Mouse (Mus musculus) liver, adult 2 months (tissue): Measurements from ENCODE around the gene Sorbs1.

Experiments
- CTCF ChIP-seq: fragments of 200-500 bp; IDR thresholded peaks from 2 replicates; pipeline ENCODE4 v1.5.1; 2011; ENCODE audit warnings: low read depth, low read length, control low read depth
- POLR2A ChIP-seq: fragments of 200-500 bp; IDR thresholded peaks from 2 replicates; pipeline ENCODE4 v1.6.1; 2011; ENCODE audit warnings: low read length, control low read depth; ENCODE audit not compliant: insufficient read depth; ENCODE audit errors: extremely low read depth

DNA sequence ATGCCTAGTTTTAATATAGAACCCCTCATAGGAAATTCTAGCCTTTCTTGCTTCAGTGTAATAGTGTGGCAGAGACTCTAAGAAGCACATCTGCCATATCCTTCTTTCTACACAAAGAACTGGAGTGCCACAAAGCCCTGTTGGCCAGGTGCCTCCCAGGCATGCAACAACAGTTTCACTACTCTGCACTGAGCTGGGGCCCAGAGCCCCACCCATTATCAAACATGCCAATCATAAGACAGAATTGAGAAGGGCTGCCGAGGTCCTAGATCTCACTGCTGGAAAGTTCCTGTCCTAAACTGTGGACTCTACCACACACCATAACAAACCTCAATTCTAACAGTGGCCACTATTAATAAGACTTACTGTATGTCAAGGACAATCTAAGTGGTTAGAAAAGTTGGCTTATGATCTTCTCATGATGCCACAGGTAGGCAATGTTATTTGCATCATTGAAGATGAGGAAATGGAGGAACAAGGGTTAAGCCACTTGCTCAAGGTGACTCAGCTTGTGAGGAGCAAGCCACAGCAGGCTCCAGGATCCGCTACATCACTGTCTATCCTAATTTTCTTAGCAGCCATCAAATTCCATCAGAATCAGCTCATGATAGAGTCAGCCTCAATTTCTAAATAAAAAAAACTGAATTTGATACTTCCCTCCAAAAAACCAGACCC, 257.1 kb downstream of the Sorbs1 start:
- no peak for TF ChIP-seq CTCF
- no peak for TF ChIP-seq POLR2A
